Mouse (Mus musculus): Measurements from ENCODE around the gene Lin37. TPM values are rescaled to one million over a fixed set of nuclear protein-coding genes. Genes with fewer than 3 reads are reported as not detected.
A peak's percentile ranks its signal among the peaks of the same experiment; 100 is the strongest.

Lin37 gene
- polyA plus RNA-seq (2012; rRNA removed): 33.8 and 36.5 TPM in 2 replicates

- peak; percentile 76 for DNase-seq (ENCODE audit: low spot score)
Measured at GRCm38 (mm10) chr7:30559443-30559954, at the start of gene Lin37. Gene Lin37, minus strand, starts transcription at chr7:30559838.

- no peak for DNase-seq (ENCODE audit: low spot score)
Measured at GRCm38 (mm10) chr7:30608476-30608875, 48.8 kb upstream of the Lin37 start.

DNA sequence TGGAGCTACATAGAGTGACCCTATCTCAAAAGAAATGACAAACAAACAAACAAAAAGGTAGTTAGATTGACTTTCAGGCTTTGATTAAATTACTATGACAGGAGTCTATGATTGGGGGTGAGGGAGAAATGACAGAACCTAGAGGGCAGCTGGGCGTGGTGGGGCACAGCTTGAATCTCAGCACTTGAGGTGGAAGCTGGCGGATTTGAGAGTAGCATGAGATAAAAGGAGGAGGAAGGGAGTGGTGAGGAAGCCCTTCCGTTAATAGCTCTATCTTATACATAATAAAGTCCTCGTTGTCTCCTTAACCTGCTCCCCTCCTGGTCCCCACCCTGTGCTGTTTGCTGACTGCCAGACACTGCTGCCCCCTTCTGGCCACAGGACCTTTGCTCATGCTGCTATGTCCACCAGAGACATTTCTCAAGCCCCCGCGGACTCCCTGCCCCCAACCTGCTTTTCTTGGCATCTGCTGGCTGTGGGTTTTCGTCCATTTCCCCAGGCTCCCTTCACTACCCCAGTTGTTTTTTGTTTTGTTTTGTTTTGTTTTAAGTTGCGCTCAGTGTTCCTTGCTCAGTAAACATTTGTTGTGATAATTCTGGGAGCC lies 48.2 kb upstream of the Lin37 start:
- no peak for DNase-seq (ENCODE audit: low spot score)

DNA sequence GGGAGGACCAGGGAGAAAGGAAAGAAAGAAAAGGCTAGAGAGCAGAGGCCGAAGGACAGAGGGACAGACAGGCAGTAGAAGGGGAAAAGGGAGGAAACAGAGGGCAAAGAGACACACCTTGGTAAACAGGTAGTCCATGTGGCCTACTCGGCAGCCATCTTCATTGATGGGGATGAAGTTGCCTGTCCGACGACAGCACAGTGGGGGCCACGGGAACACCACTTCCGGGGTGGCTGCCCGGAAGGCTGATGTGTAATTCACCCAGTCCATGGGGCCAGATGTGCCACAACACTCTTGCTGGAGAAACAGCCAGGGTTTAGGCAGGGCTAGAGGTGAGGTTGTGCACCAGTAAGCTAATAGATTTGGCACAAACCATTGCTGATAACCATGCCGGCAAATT lies 45.3 kb upstream of the Lin37 start:
- no peak for DNase-seq (ENCODE audit: low spot score)

DNA sequence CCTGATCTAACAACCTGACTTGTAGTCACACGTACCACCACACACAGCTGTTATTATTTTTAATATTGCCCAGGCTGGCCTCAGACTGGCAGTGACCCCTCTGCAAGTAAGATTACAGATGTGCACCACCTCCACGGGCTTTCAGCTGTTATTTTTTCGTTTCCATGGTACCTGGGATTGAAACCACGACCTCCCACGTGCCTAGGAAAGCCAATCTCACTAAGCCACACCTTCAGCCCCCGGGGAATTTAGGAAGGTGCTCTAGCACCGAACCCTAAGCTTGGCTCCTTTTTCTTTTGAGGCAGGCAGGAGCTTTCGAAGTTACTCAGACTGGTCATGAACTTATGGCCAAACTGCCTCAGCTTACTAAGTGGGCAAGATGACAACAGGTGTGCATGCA lies 44.8 kb upstream of the Lin37 start:
- no peak for DNase-seq (ENCODE audit: low spot score)

GRCm38 (mm10) chr7:30602583-30602982 lies 42.9 kb upstream of the Lin37 start:
- DNase-seq (ENCODE audit: low spot score): no peak

DNA sequence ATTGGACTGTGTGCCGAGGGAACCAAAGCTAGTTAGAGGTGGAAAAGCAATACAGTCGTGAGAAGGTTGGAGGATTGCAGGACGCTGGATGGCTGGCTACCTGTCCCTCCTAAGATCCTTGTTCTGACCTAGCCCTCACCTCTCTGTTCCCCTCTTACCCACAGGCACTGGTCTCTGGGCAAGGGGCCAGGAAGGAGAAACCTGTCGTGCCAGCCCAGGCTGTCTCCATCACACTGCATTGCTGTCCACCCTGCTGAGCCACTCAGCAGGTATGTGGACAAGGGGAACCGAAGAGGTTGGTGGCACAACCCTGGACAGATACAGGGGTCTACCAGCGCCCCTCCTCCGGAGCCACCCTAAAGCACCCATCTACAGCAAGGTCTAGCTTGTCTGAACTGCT lies 41.0 kb upstream of the Lin37 start:
- peak; percentile 57 for DNase-seq (ENCODE audit: low spot score)

GRCm38 (mm10) chr7:30599933-30600353 lies 40.3 kb upstream of the Lin37 start:
- peak; percentile 72 for DNase-seq (ENCODE audit: low spot score)

DNA sequence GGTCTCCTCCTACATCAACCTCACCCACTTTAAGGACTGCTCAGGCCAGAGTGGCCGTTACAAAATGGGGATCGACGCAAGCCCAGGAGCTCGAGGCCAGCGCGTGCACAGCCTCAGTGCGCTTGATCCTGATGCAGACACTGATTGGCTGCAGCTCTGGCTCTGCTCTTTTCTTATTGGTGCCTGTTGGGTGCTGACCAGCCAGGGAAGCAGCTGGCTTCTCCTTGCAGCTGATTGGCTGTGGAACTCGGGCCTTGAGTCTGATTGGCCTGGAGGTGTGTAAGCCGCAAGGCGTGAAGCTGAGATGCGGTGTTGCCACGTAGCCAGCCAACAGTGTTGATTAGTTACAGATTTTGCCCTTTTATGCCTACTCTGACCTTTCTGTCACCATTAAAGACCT lies 39.1 kb upstream of the Lin37 start, which contains the start of gene Zbtb32:
Gene Zbtb32 (minus strand): TSS at position 124 of the 400 bp plus-strand sequence.
- no peak for DNase-seq (ENCODE audit: low spot score)

DNA sequence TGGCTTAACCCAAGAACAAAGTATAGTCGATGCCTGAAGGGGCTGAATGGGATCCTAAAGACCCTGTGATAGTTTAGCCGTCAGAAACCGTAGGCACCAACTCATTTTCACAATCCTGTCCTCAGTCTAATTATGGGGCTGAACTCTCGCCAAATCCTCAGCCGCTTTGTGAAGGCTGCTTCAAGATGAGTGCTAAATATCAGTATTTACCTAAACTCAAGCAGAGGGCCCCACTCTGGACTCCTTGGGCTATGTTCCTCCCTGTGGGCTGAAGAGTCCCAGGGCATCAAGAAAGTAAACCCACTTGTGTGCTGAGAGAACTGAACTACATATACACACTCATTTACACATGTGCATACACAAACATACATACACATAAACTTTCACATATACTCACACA lies 37.2 kb upstream of the Lin37 start:
- DNase-seq (ENCODE audit: low spot score): no peak

DNA sequence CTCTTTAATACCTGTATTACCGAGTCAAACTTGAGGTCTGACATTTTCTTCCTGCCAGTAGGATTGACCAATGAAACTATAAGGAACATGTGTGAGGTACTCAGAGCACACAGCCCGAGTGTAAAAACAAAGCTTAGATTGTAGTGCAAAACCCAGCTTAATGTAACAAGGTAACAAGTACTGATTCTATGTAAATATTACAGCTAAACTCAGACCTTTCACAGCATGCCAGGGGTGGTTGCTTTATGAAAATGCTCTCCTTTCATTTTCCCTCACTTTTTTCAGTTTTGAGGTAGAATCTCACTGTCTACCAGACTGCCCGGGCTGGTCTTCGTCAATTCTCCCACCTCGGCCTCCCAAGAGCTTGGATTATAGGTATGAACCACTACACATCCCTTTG lies 36.5 kb upstream of the Lin37 start:
- DNase-seq (ENCODE audit: low spot score): no peak

DNA sequence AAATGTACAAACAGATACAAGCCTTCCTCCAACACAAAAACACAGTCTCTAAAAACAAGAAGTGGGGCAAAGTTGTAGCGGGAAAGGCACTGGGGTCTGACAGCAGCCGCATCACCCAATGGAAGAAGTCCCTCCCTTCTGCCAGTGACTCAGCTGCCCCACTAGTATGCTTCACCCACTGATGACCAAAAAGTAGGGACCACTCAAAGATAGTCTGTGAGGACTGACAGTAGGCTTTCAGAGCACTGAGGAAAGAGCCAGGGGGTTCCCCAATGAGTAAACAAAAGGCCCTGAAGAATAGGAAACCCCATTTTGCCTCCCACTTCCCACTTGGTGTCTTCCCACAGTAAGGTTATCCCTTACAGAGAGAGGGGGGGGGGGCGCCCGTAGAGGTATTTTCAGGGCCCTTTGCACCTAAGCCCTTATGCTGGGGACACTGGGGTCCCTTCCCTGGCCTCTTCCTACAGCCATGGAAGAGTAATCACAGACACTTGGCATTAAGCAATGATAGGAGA lies 34.9 kb upstream of the Lin37 start:
- no peak for DNase-seq (ENCODE audit: low spot score)

GRCm38 (mm10) chr7:30593579-30594509 lies 34.2 kb upstream of the Lin37 start:
- DNase-seq (ENCODE audit: low spot score): no peak

GRCm38 (mm10) chr7:30592772-30593423 lies 33.3 kb upstream of the Lin37 start:
- no peak for DNase-seq (ENCODE audit: low spot score)

GRCm38 (mm10) chr7:30591605-30591951 lies 31.9 kb upstream of the Lin37 start:
- DNase-seq (ENCODE audit: low spot score): no peak

- DNase-seq (ENCODE audit: low spot score): no peak
Measured at GRCm38 (mm10) chr7:30590927-30591604, 31.4 kb upstream of the Lin37 start.

- DNase-seq (ENCODE audit: low spot score): peak; percentile 79
Measured at GRCm38 (mm10) chr7:30589435-30590301, 30.0 kb upstream of the Lin37 start.

DNA sequence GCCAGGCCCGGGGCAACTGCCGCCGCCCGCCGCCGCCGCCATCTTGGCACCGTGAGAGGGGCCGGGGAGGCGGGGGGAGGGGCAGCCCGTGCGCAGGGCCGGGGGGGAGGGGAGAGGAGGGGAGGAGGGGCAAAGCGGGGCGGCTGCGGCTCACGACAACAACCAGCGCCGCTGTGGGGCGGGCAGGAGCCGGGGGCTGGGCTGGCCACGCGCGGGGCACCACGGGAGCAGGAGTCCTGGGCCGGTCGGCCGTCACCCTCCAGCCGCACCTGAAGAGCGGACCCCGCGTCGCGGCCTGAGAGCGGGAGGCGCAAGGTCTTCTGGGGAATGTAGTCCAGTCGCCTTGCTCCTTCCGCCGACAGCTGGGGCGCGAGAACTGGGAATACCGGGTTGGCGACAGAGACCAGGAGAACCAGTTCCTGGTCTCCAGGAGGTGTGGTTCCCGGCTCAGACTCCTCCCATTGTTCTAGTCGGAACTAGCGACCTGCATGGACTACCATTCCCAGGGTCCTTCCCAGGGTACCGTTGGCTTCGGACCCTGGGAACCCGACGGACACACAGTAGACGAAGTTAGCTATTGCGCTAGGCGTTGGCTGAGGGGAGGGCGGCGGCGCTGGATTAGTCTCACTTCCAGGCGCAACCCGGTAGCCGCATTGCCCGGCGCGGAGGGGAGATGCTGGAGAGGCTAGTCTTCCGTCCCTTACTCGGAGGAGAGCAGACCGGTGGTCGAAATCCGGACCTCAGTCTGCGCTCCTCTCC lies 29.2 kb upstream of the Lin37 start, which contains the start of gene Kmt2b:
Gene Kmt2b (minus strand): TSS at position 51 of the 759 bp plus-strand sequence.
- peak; percentile 95 for DNase-seq (ENCODE audit: low spot score)

DNA sequence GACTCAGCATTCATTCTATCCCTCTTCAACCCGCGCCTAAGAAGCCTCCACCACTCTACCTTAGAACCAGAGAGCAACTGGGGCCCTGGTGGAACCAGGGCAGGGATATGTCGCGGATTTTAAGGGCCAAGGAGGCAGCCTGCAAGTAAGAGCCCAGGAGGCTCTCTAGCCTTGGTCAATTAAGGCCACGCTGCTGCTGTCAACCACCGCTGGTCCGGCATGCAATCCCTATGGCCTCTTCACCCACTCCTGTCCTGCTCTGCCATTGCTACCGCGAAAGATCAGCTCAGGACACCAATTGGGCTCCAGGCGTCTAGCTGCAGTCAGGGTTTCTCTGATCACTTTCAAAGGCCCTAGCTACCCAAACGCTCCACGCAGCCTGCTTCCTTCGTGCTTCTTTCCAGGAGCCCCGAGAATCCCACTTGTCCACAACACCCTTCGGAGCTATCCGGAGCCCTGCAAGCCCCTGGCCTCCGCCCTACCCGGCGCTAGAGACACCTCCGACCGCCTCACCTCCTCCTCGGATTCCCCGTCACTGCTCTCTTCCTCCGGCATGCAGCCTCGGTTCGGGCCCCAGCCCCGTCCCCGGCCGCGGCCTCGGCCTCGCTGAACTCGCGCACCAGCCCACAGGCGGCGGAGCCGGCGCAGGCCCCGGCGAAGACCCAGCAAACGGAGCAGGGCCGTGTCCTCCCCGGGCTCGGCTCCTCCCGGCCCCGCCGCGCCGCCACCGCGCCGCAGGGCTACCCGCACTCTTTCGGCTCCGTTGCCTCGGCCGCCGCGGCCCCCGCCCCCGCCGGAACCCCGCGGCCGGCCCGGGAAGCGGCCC lies 28.4 kb upstream of the Lin37 start:
- peak; percentile 70 for DNase-seq (ENCODE audit: low spot score)
